In the genomic region with DNA sequence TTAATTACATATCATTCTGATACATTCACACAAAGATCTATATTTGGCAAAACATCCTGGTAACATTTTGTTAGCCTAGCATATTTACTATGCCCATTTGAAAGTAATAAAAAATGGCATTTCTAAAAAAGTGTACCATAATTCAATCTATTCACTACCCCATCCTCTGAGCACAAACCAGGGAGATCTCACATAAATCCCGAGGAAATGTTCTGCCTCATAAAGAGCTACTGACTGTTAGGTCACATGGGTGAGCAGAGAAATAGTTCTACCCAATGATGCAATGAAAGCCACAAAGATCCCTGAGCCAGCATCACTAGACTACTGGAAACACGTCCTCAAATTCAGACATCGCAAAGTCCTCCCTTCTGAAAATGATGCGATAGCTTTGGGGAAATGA, we compare ENCODE assay signal across 34 mouse cellular contexts.
"Had no signal": no experiment of that assay in that cellular context is flagged by ENCODE, and none has a peak within 500 bp of the region (broad histone marks: within the 10 kb centered on the region; RNA-seq: fewer than 3 reads in every experiment).

No protein-coding gene starts in this region.

- H3K27ac ChIP-seq: heart, adult 2 months; heart, embryonic 10.5 days; heart, embryonic 13.5 days; heart, embryonic 15.5 days; hindbrain, embryonic 10.5 days; hindbrain, embryonic 12.5 days; hindbrain, embryonic 13.5 days; hindbrain, embryonic 14.5 days; hindbrain, embryonic 15.5 days; hindbrain, postnatal 0 days; intestine, embryonic 15.5 days; kidney, embryonic 15.5 days; layer of hippocampus, adult 2 months had no signal

- H3K4me2 ChIP-seq: heart, embryonic 11.5 days; heart, embryonic 12.5 days; heart, embryonic 13.5 days; heart, embryonic 15.5 days; hindbrain, embryonic 12.5 days; hindbrain, embryonic 13.5 days; hindbrain, embryonic 14.5 days; hindbrain, embryonic 15.5 days; intestine, embryonic 15.5 days; kidney, embryonic 15.5 days had no signal

- H3K36me3 ChIP-seq: heart, embryonic 10.5 days; heart, embryonic 12.5 days; heart, embryonic 13.5 days; heart, embryonic 15.5 days; hindbrain, embryonic 10.5 days; hindbrain, embryonic 12.5 days; hindbrain, embryonic 13.5 days; hindbrain, embryonic 15.5 days; intestine, embryonic 15.5 days; kidney, embryonic 15.5 days had no signal

- H3K9ac ChIP-seq: heart, embryonic 12.5 days; heart, embryonic 13.5 days; heart, embryonic 15.5 days; hindbrain, embryonic 12.5 days; hindbrain, embryonic 13.5 days; hindbrain, embryonic 14.5 days; hindbrain, embryonic 15.5 days; intestine, embryonic 15.5 days; kidney, embryonic 15.5 days had no signal

- H3K27me3 ChIP-seq: heart, embryonic 12.5 days; heart, embryonic 13.5 days; heart, embryonic 15.5 days; hindbrain, embryonic 12.5 days; hindbrain, embryonic 13.5 days; hindbrain, embryonic 15.5 days; intestine, embryonic 15.5 days; kidney, embryonic 15.5 days had no signal

- H3K9me3 ChIP-seq: heart, embryonic 10.5 days; heart, embryonic 12.5 days; heart, embryonic 13.5 days; heart, embryonic 15.5 days; hindbrain, embryonic 10.5 days; hindbrain, embryonic 12.5 days; hindbrain, embryonic 13.5 days; hindbrain, embryonic 15.5 days; intestine, embryonic 15.5 days; kidney, embryonic 15.5 days had no signal

- DNase-seq: heart, adult 2 months; heart, postnatal 10 days; heart, postnatal 14 days; heart, postnatal 36 days; heart, postnatal 4 days; kidney, adult 11 months; kidney, adult 18-20 months; kidney, adult 8-10 months; kidney, adult 9 months; kidney, postnatal 10 days; kidney, postnatal 14 days; kidney, postnatal 25 days; kidney, postnatal 36 days; kidney, postnatal 4 days; layer of hippocampus, adult 9-11 months; layer of hippocampus, postnatal 36 days had no signal

- H3K4me3 ChIP-seq: heart, adult 2 months; heart, embryonic 10.5 days; heart, embryonic 12.5 days; heart, embryonic 13.5 days; heart, embryonic 15.5 days; hindbrain, embryonic 10.5 days; hindbrain, embryonic 12.5 days; hindbrain, embryonic 13.5 days; hindbrain, embryonic 15.5 days; intestine, embryonic 15.5 days; kidney, embryonic 15.5 days; layer of hippocampus, adult 2 months had no signal

- H3K4me1 ChIP-seq: heart, embryonic 15.5 days; hindbrain, embryonic 10.5 days; hindbrain, embryonic 12.5 days; intestine, embryonic 15.5 days had no signal

- ATAC-seq: hindbrain, embryonic 16.5 days; hindbrain, postnatal 0 days; inflammation-experienced regulatory T-cells, adult 6 months; intestine, embryonic 15.5 days; intestine, embryonic 16.5 days; intestine, postnatal 0 days had no signal
